Mouse (Mus musculus) brain, adult 2 months (tissue): Measurements from ENCODE around the gene Lpar2.

Experiments
- DNase-seq: peaks from one replicate; pipeline ENCODE4 v3.0.0; 2011; ENCODE audit warnings: low read depth, low spot score

Gene Lpar2

DNA sequence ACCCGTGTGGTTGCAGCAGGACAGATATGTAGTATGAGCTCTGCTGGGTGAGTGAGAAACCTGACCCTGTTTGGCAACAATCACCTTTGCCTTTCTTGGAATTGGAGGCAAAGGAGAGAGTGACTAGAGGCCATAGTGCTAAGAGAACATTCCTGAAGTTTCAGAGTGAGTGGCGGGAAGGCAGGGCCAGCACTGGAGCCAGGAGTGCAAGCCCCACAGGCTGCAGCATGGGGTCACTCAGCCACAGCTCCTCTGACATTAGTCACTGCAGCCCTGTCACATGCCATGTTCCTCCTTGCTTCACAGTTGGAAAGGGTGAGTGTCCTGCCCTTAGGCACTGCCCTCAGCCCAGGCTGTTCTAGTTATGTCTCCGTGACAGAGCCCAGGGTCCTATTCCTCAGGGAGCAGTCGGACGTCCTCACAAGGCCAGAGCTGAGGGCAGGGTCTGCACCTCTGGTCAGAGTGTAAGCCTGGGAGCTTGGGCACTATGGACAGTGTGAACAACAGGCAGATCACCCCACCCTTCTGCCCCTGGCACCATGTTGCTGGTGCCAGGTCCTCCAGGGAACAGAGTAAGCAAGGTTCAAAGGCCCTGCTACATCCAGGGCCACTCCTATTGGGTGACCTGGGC is 45.6 kb downstream of the Lpar2 start:
- no peak for DNase-seq

DNA sequence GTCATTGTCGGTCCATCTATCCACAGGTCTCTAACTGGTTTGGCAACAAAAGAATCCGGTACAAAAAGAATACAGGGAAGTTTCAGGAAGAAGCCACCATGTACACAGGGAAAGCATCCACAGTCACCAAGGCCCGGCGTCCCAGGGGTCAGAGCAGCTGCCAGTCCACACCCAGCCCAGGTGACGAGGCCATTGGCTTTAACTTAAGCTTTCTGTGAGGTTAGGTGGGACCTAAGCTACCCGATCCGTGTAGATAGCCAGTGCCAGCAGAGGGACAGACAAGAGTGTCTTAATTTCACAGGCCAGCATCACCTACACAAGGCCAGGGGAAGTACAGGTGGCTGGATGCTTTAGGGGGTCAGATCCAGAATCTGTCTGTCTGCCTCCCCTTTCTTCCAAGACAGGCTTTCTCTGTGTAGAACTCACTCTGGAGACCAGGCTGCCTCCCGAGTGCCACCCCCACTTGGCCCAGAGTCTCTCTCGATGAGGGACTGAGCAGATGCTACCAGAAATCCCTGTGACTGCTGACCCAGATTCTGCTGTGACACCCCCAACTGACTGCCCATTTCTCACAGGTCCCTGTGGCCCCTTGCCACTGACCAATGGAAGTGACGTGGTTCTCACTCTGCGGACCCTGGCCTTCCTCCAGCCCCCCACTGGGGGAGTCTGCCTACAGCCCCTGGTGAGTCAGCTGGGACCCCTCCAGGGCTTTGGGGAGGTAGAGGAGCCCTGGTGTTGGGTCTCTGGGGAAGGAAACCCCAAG is 48.0 kb downstream of the Lpar2 start:
- DNase-seq = peak; percentile 82

DNA sequence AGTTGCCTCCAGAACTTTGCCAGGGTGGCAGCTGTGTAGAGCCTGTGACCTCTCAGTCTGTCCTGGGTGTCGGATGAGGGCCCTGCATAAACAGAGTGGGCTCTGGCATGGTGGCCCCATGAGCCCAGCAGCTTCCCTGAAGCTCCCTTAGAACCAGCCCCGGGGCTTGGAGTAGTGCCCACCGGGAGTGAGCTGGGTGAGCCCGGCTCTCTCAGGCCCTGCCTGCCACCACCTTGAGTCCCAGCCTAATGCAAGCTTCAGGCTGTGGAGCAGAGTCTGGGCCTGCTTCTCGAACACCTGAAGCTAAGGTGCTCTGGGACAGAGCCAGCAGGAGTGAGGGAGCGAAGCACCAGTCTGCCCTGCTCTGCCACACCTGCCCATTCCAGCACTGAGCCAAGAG is 48.7 kb downstream of the Lpar2 start:
- no peak for DNase-seq

- DNase-seq = peak; percentile 77
Measured at GRCm38 (mm10) chr8:69874155-69874554, 51.9 kb downstream of the Lpar2 start.

DNA sequence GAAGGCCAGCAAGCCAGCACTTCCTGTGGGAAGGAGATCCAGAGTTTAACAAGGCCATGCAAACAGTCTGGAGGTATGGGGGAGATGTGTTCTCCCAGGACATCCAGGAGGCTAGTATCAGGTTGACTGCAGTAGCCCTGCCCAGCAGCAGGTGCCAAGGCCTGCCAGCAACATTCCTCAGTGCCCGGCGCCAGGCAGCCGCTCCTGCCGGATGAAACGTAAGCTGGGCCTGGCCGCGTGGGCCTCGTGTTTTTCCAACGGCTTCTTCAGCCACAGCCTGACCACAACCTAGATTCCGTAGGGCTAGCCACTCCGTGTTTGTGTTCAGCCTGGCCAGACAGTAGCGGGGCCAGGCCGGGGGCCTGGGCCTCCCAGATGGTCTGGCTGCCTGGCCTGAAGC is 52.4 kb downstream of the Lpar2 start:
- DNase-seq = no peak

GRCm38 (mm10) chr8:69876097-69876496 is 53.9 kb downstream of the Lpar2 start:
- DNase-seq = no peak

DNA sequence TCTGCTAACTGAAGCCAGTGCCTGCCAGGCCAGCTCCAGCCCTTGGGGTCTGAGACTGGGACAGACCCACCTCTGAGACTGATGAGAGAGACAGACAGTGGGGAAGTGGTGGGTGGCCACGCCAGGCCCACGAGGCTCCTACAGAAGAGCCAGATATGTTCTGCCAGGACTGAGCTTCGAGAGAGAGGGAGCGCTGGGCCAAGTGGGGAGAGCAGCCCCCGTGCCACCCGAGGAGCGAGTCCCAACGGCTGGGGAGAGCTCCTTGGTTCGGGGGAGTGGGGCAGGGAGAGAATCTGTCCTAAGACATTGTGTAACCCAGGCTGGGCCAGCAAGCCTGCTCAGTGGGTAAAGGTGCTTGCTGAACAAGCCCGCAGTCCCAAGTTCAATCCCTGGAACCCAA is 54.7 kb downstream of the Lpar2 start:
- no peak for DNase-seq

DNA sequence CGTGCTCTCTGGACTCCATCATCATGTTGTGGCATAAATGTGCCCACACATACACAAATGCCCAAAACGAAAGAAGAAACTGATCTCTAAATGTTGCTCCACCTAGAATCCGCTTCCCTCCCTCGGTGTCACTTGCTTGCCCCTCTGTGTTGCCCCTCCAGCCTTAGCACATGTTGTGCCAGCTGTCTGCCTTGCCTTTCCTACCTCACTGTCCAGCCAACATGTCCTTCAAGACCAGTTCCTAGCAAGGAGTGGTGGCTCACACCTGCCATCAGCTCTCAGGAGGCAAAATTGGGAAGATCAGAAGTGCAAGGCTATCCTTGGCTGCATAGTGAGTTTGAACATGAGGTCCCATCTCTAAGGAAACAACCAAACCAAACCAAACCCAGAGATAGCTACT is 55.2 kb downstream of the Lpar2 start:
- no peak for DNase-seq

GRCm38 (mm10) chr8:69877992-69878391 is 55.8 kb downstream of the Lpar2 start:
- no peak for DNase-seq

GRCm38 (mm10) chr8:69879678-69880077 is 57.4 kb downstream of the Lpar2 start:
- DNase-seq = no peak
